Mouse (Mus musculus): ENCODE measurements around the gene Pgm3.
"Not testable (repeated sequence)": the region's sequence is repeated elsewhere in the genome, so short reads cannot be mapped to it uniquely, and the experiment has no call there.

The Pgm3 gene

GRCm38 (mm10) chr9:86571540-86572135 lies at the start of gene Pgm3, which contains the start of gene Rwdd2a:
Pgm3 (minus strand) TSS chr9:86571842.
Rwdd2a (plus strand) TSS chr9:86571991.
- peak; percentile 97 for DNase-seq (ENCODE audit: low read depth, low spot score)

GRCm38 (mm10) chr9:86619341-86620139 lies 47.9 kb upstream of the Pgm3 start:
- no peak for DNase-seq (ENCODE audit: low read depth, low spot score)

- no peak for DNase-seq (ENCODE audit: low read depth, low spot score)
Observed at GRCm38 (mm10) chr9:86617837-86618492, 46.3 kb upstream of the Pgm3 start.

- DNase-seq (ENCODE audit: low read depth, low spot score) = no peak
Observed at GRCm38 (mm10) chr9:86615765-86616164, 44.1 kb upstream of the Pgm3 start.

GRCm38 (mm10) chr9:86612091-86612490 lies 40.4 kb upstream of the Pgm3 start:
- DNase-seq (ENCODE audit: low read depth, low spot score) = no peak

GRCm38 (mm10) chr9:86605776-86606175 lies 34.1 kb upstream of the Pgm3 start:
- no peak for DNase-seq (ENCODE audit: low read depth, low spot score)

- DNase-seq (ENCODE audit: low read depth, low spot score) = no peak
Observed at GRCm38 (mm10) chr9:86599723-86600303, 28.2 kb upstream of the Pgm3 start.

- DNase-seq (ENCODE audit: low read depth, low spot score) = not testable (repeated sequence)
Observed at GRCm38 (mm10) chr9:86596983-86597382, 25.3 kb upstream of the Pgm3 start.

GRCm38 (mm10) chr9:86594357-86594767 lies 22.7 kb upstream of the Pgm3 start:
- DNase-seq (ENCODE audit: low read depth, low spot score) = not testable (repeated sequence)

GRCm38 (mm10) chr9:86592676-86593668 lies 21.3 kb upstream of the Pgm3 start:
- peak; percentile 89 for DNase-seq (ENCODE audit: low read depth, low spot score)

GRCm38 (mm10) chr9:86587019-86587795 lies 15.6 kb upstream of the Pgm3 start:
- DNase-seq (ENCODE audit: low read depth, low spot score) = no peak

GRCm38 (mm10) chr9:86583740-86584139 lies 12.1 kb upstream of the Pgm3 start:
- peak; percentile 82 for DNase-seq (ENCODE audit: low read depth, low spot score)

GRCm38 (mm10) chr9:86579657-86580056 lies 8.0 kb upstream of the Pgm3 start:
- DNase-seq (ENCODE audit: low read depth, low spot score) = no peak

GRCm38 (mm10) chr9:86575178-86575577 lies 3.5 kb upstream of the Pgm3 start:
- DNase-seq (ENCODE audit: low read depth, low spot score) = no peak

- DNase-seq (ENCODE audit: low read depth, low spot score) = no peak
Observed at GRCm38 (mm10) chr9:86573616-86574303, 2.1 kb upstream of the Pgm3 start.

GRCm38 (mm10) chr9:86572636-86573291 lies 1.1 kb upstream of the Pgm3 start:
- peak; percentile 89 for DNase-seq (ENCODE audit: low read depth, low spot score)

- DNase-seq (ENCODE audit: low read depth, low spot score) = no peak
Observed at GRCm38 (mm10) chr9:86572196-86572595, 554 bp upstream of the Pgm3 start.

GRCm38 (mm10) chr9:86570946-86571345 lies 696 bp downstream of the Pgm3 start:
- DNase-seq (ENCODE audit: low read depth, low spot score) = no peak
